Mouse (Mus musculus): ENCODE data around the gene Senp8. TPM values are rescaled to one million over a fixed set of nuclear protein-coding genes. Genes with fewer than 3 reads are reported as not detected.

Gene Senp8
- polyA plus RNA-seq, 1 experiment from 2014 or later = 9.7 TPM

- WGBS = 38% methylated on average over 3 of the region's 3 CpGs
- Histone ChIP-seq H3K9me3 (ENCODE audit: control insufficient read depth, low read length) (no peaks in the 10 kb centered on the region), H3K27ac (ENCODE audit: low read length) (peak overlapping the region; percentile 6), H3K9ac (ENCODE audit: low read depth, low read length) (peak overlapping the region; percentile 34; the same call in 1 of the 2 replicates), H3K36me3 (ENCODE audit: control insufficient read depth, insufficient read depth, low read length) (no peaks in the 10 kb centered on the region), H3K4me1 (ENCODE audit: control insufficient read depth, insufficient read depth, low read length) (peaks cover 30% of the 10 kb centered on the region), H3K27me3 (replicated peaks; ENCODE audit: control insufficient read depth, insufficient read depth, low read length) (no peaks in the 10 kb centered on the region), H3K4me2 (ENCODE audit: low read depth, low read length) (no peak overlapping the region), H3K4me3 (ENCODE audit: low read length) (no peak overlapping the region)
- no peak for ATAC-seq
These were observed 55.1 kb downstream of the Senp8 start for GRCm38 (mm10) chr9:59695451-59695813.

- Histone ChIP-seq H3K9ac (ENCODE audit: low read depth, low read length) (peak overlapping the region; percentile 34; the same call in 1 of the 2 replicates), H3K4me2 (ENCODE audit: low read depth, low read length) (no peak overlapping the region), H3K4me3 (ENCODE audit: low read length) (no peak overlapping the region), H3K27ac (ENCODE audit: low read length) (peak overlapping the region; percentile 6), H3K36me3 (ENCODE audit: control insufficient read depth, insufficient read depth, low read length) (no peaks in the 10 kb centered on the region), H3K9me3 (ENCODE audit: control insufficient read depth, low read length) (no peaks in the 10 kb centered on the region), H3K4me1 (ENCODE audit: control insufficient read depth, insufficient read depth, low read length) (peaks cover 30% of the 10 kb centered on the region), H3K27me3 (replicated peaks; ENCODE audit: control insufficient read depth, insufficient read depth, low read length) (no peaks in the 10 kb centered on the region)
- peak; percentile 27 for ATAC-seq
- 39% methylated on average over 16 of the region's 16 CpGs for WGBS
These were observed 55.7 kb downstream of the Senp8 start for GRCm38 (mm10) chr9:59694571-59695450.

- Histone ChIP-seq H3K27me3 (replicated peaks; ENCODE audit: control insufficient read depth, insufficient read depth, low read length) (no peaks in the 10 kb centered on the region), H3K27ac (ENCODE audit: low read length) (peak overlapping the region; percentile 67), H3K4me3 (ENCODE audit: low read length) (peak overlapping the region; percentile 44), H3K36me3 (ENCODE audit: control insufficient read depth, insufficient read depth, low read length) (no peaks in the 10 kb centered on the region), H3K4me2 (ENCODE audit: low read depth, low read length) (peak overlapping the region; percentile 66), H3K9ac (ENCODE audit: low read depth, low read length) (peak overlapping the region; percentile 56), H3K9me3 (ENCODE audit: control insufficient read depth, low read length) (no peaks in the 10 kb centered on the region), H3K4me1 (ENCODE audit: control insufficient read depth, insufficient read depth, low read length) (peaks cover 30% of the 10 kb centered on the region)
- ATAC-seq = peak; percentile 10
- 38% methylated on average over 9 of the region's 9 CpGs for WGBS
These were observed 58.4 kb downstream of the Senp8 start for GRCm38 (mm10) chr9:59692145-59692544.

GRCm38 (mm10) chr9:59691635-59692094, 58.8 kb downstream of the Senp8 start:
- Histone ChIP-seq H3K27me3 (replicated peaks; ENCODE audit: control insufficient read depth, insufficient read depth, low read length) (no peaks in the 10 kb centered on the region), H3K27ac (ENCODE audit: low read length) (peak overlapping the region; percentile 67), H3K36me3 (ENCODE audit: control insufficient read depth, insufficient read depth, low read length) (no peaks in the 10 kb centered on the region), H3K9ac (ENCODE audit: low read depth, low read length) (peak overlapping the region; percentile 56), H3K4me2 (ENCODE audit: low read depth, low read length) (peak overlapping the region; percentile 66), H3K9me3 (ENCODE audit: control insufficient read depth, low read length) (no peaks in the 10 kb centered on the region), H3K4me3 (ENCODE audit: low read length) (peak overlapping the region; percentile 44), H3K4me1 (ENCODE audit: control insufficient read depth, insufficient read depth, low read length) (peaks cover 30% of the 10 kb centered on the region)
- WGBS = 2% methylated on average over 23 of the region's 23 CpGs
- peak; percentile 89 for ATAC-seq

- Histone ChIP-seq H3K4me3 (ENCODE audit: low read length) (no peak overlapping the region), H3K27me3 (replicated peaks; ENCODE audit: control insufficient read depth, insufficient read depth, low read length) (no peaks in the 10 kb centered on the region), H3K27ac (ENCODE audit: low read length) (no peak overlapping the region), H3K4me2 (ENCODE audit: low read depth, low read length) (no peak overlapping the region), H3K4me1 (ENCODE audit: control insufficient read depth, insufficient read depth, low read length) (peaks cover 15% of the 10 kb centered on the region), H3K36me3 (ENCODE audit: control insufficient read depth, insufficient read depth, low read length) (no peaks in the 10 kb centered on the region), H3K9me3 (ENCODE audit: control insufficient read depth, low read length) (no peaks in the 10 kb centered on the region), H3K9ac (ENCODE audit: low read depth, low read length) (no peak overlapping the region)
- peak; percentile 63 for ATAC-seq
- WGBS = 31% methylated on average over 6 of the region's 6 CpGs
These were observed 63.0 kb downstream of the Senp8 start for GRCm38 (mm10) chr9:59687416-59688046.

Other genes with a start within 250 kb of the Senp8 start
- gene Hexa, start 211.2 kb downstream of the Senp8 start, polyA plus RNA-seq (2015; fragmentation: Nextera tagmentation; extraction: Ambion mirVana) = 179 and 228 TPM in 2 replicates
- 0.50 and 0.60 TPM in 2 replicates for gene Tmem202, start 210.9 kb downstream of the Senp8 start, polyA plus RNA-seq (2015; fragmentation: Nextera tagmentation; extraction: Ambion mirVana)
- gene Celf6, start 172.8 kb downstream of the Senp8 start, polyA plus RNA-seq (2015; fragmentation: Nextera tagmentation; extraction: Ambion mirVana) = 2.9 TPM in 2 replicates
- gene Parp6, start 133.4 kb downstream of the Senp8 start, polyA plus RNA-seq (2015; fragmentation: Nextera tagmentation; extraction: Ambion mirVana) = 20.2 and 22.2 TPM in 2 replicates
- gene Pkm, start 94.3 kb downstream of the Senp8 start, polyA plus RNA-seq (2015; fragmentation: Nextera tagmentation; extraction: Ambion mirVana) = 1,051 and 1,198 TPM in 2 replicates
- gene Gramd2, start 70.6 kb downstream of the Senp8 start, polyA plus RNA-seq (2015; fragmentation: Nextera tagmentation; extraction: Ambion mirVana) = 1.1 and 1.6 TPM in 2 replicates
- 9.2 and 10.2 TPM in 2 replicates for gene Myo9a, start 186 bp upstream of the Senp8 start, polyA plus RNA-seq (2015; fragmentation: Nextera tagmentation; extraction: Ambion mirVana)
- 16.9 and 21.2 TPM in 2 replicates for gene Nr2e3, start 209.9 kb upstream of the Senp8 start, polyA plus RNA-seq (2015; fragmentation: Nextera tagmentation; extraction: Ambion mirVana)